Mouse (Mus musculus) erythroblast, embryonic 14.5 days (primary cell): ENCODE data around the gene Cdsn. TPM values are rescaled to one million over a fixed set of nuclear protein-coding genes. Genes with fewer than 3 reads are reported as not detected.

Experiments used
- H3K27me3 ChIP-seq: 2 replicates; pipeline ENCODE4 v1.6.1; 2012; ENCODE audit warnings: inconsistent platforms; ENCODE audit not compliant: control insufficient read depth
- H3K36me3 ChIP-seq: 2 replicates; pipeline ENCODE4 v1.6.1; 2012; ENCODE audit warnings: mild to moderate bottlenecking, inconsistent platforms; ENCODE audit not compliant: control insufficient read depth
- H3K4me1 ChIP-seq: 2 replicates; pipeline ENCODE4 v1.6.1; 2012; ENCODE audit warnings: inconsistent platforms; ENCODE audit not compliant: control insufficient read depth
- H3K4me3 ChIP-seq: replicated peaks from 2 replicates; pipeline ENCODE3; 2012; ENCODE audit warnings: moderate library complexity, mild to moderate bottlenecking, inconsistent platforms
- H3K9me3 ChIP-seq: 2 replicates; pipeline ENCODE4 v1.6.1; 2012; ENCODE audit warnings: low read length, inconsistent platforms, mixed read lengths; ENCODE audit not compliant: control insufficient read depth
- GATA1 ChIP-seq: IDR thresholded peaks from 2 replicates; pipeline ENCODE4 v1.6.1; 2012; ENCODE audit warnings: low read length, inconsistent platforms, mixed read lengths
- TAL1 ChIP-seq: IDR thresholded peaks from 3 replicates; pipeline ENCODE4 v1.6.1; 2012; ENCODE audit warnings: low read length, inconsistent platforms, mixed read lengths
- polyA plus RNA-seq: library from polyadenylated mRNA; stranded (reverse); fragments of >175 nt; gene quantifications from 2 replicates; pipeline ENCODE4 v1.2.3, GENCODE M21; 2012

Gene Cdsn
- polyA plus RNA-seq, 1 experiment: not detected

DNA sequence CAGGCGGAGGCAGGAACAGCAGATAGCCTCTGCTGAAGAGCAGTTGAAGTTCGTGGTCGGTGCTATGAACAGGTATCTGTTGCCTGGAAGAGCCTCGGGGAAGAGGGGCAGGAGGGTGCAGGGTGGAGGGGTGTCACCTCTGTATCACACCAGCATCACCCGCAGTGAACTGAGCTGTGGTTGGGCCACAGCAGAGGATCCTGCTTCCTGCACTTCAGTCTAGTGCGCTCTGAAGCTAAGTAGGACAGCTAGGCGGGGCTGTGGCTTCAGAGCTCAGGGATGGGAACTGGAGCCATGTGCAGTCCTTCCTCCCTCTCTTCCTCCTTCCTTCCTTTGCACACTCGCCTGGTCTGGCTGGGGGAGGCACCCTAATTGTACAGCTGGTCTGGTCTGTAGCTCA is 25.3 kb upstream of the Cdsn start:
- Histone ChIP-seq H3K27me3 (no peaks in the 10 kb centered on the region), H3K4me3 (no peak overlapping the region), H3K36me3 (peaks cover 84% of the 10 kb centered on the region), H3K9me3 (no peaks in the 10 kb centered on the region), H3K4me1 (no peaks in the 10 kb centered on the region)
- TF ChIP-seq TAL1: no peak
- no peak for TF ChIP-seq GATA1

DNA sequence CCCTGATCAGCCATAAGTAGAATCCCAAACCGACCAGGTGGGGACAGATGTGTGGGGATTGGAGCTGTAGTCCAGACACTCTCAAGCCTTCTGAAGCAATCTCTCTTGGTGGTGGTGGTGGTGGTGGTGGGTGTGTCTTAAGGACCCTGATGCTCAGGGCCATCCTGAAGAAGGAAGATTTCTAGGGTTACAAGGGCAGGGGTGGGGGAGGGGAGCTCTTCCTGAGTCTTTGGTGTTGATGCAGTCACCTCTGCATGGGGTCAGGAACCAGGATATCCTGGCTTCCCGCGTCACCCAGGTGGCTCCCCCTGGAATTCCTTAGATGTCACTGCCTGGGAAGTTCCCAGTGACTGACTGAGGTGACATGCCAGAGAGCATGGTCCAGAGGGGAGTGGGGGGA is 19.6 kb upstream of the Cdsn start:
- peaks cover 34% of the 10 kb centered on the region for H3K36me3 ChIP-seq

DNA sequence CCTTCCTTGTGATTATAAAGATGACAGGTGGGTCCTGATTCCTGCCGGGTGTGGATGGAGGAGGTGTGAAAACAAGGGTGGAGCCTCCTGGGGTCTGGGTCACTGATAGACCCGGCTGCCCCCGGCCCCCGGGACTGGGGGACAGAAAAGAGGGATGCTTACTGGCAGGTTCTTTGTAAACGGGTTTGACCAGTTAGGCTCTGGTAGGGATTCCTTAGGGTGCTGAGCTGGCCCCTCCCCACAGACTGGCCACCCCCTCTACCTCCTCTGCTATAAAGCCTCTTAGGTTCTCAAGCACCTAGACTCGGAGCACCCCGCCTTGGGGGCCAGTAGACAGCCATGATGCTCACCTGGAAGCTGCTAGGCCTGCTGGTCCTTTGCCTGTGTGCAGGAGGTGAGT is 19.0 kb upstream of the Cdsn start, which contains the start of gene Psors1c2:
Gene Psors1c2 (plus strand): TSS at position 301 of the 400 bp plus-strand sequence.
- H3K36me3 ChIP-seq: peaks cover 29% of the 10 kb centered on the region
- no peaks in the 10 kb centered on the region for H3K9me3 ChIP-seq
- no peak for TF ChIP-seq TAL1
- TF ChIP-seq GATA1: no peak
- no peak within 1 kb of the TSS for H3K4me3 ChIP-seq
- no peaks in the 10 kb centered on the region for H3K4me1 ChIP-seq
- peaks cover 2% of the 10 kb centered on the region; the same call in 1 of the 2 replicates for H3K27me3 ChIP-seq

More for the DNA sequence above, 19.6 kb upstream of the Cdsn start:
- H3K9me3 ChIP-seq: no peaks in the 10 kb centered on the region
- H3K4me3 ChIP-seq: no peak overlapping the region
- H3K27me3 ChIP-seq: peaks cover 2% of the 10 kb centered on the region; the same call in 1 of the 2 replicates
- no peak for TF ChIP-seq TAL1
- no peak for TF ChIP-seq GATA1
- H3K4me1 ChIP-seq: no peaks in the 10 kb centered on the region

DNA sequence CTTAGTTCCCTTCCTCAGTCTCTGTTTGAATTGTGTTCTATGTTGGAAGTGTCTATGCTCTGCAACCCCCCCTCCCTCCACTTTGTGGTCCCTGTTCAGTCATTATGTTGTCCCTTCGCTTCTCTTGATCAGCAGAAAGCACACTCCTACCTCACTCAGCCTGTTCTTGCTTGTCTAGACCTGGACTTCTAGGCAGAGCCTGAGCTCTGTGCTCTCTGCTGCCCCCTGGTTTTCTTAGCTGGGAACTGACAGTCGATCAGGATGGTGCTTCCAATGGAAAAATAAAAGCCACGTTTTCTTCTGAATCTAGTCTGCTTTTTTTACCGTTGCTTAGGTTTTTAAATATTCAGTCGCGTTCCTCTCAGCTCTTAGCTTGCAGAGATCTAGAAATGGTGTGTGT is 17.6 kb upstream of the Cdsn start:
- peaks cover 16% of the 10 kb centered on the region for H3K36me3 ChIP-seq
- H3K27me3 ChIP-seq: peaks cover 4% of the 10 kb centered on the region; the same call in 1 of the 2 replicates
- H3K4me3 ChIP-seq: no peak overlapping the region
- TF ChIP-seq TAL1 (no peak), GATA1 (no peak)
- no peaks in the 10 kb centered on the region for H3K4me1 ChIP-seq
- H3K9me3 ChIP-seq: no peaks in the 10 kb centered on the region

DNA sequence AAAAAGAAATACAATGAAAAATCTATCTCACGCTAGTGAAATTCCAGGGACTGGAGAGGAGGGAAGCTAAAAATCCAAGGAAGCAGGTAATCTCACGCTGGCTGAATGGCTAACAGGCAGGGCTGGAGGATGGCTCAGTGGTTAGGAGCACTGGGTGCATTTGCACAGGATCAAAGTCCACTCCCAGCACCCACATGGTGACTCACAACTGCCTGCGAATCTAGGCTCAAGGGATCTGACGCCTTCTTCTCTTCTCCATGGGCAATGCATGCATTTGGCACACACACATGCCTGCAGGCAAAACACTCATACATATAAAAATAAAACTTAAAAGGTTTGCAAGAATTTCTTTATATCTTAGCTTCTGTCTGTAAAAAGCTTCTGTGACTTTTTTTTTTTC is 14.5 kb upstream of the Cdsn start:
- Histone ChIP-seq H3K9me3 (no peaks in the 10 kb centered on the region), H3K4me3 (no peak overlapping the region), H3K4me1 (no peaks in the 10 kb centered on the region), H3K27me3 (peaks cover 4% of the 10 kb centered on the region; the same call in 1 of the 2 replicates), H3K36me3 (no peaks in the 10 kb centered on the region)
- TF ChIP-seq TAL1 (no peak), GATA1 (no peak)

DNA sequence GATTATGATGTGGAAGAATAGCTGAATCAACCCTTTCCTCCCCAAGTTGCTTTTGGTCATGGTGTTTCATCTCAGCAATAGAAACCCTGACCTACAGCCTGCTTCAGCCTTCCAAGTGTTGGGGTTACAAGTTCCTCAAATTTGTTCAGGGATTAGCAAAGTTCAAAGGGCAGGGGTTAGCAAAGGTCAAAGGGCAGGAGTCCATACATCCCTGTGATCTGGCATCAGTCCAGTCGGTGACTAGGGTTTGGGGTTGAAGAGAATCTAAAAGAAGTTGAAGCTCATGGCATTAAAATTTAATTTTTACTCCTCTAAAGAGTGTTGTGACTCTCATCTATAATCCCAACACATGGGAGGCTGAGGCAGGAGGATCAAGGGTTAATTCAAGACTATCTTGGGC is 13.5 kb upstream of the Cdsn start:
- H3K9me3 ChIP-seq: no peaks in the 10 kb centered on the region
- no peaks in the 10 kb centered on the region for H3K4me1 ChIP-seq
- H3K27me3 ChIP-seq: 0 out of 2 replicates have a peak, but pooled peaks cover 2% of the 10 kb centered on the region
- TF ChIP-seq GATA1 (no peak), TAL1 (no peak)
- no peak overlapping the region for H3K4me3 ChIP-seq
- H3K36me3 ChIP-seq: no peaks in the 10 kb centered on the region

DNA sequence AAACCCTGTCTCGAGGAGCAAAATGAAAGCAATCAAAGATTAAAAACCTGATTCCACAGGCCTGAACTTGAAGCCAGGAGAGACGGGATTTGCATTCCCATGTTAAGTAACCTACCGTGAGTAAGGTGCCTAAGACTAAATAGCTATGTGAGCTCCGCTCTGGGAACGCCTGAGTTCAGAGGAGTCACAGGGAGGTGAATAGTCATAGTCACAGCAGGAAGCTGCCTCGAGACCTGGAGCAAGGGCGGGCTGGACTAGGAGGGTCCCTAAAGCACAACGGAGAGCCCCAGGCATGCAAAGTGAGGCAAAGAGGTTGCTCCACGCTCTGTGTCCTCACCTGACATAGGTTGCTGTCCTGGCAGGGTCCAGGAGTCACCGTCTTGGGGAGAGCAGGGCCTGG is 12.4 kb upstream of the Cdsn start:
- H3K36me3 ChIP-seq: no peaks in the 10 kb centered on the region
- no peaks in the 10 kb centered on the region for H3K9me3 ChIP-seq
- no peak for TF ChIP-seq GATA1
- no peak for TF ChIP-seq TAL1
- 0 out of 2 replicates have a peak, but pooled peaks cover 2% of the 10 kb centered on the region for H3K27me3 ChIP-seq
- no peaks in the 10 kb centered on the region for H3K4me1 ChIP-seq
- no peak overlapping the region for H3K4me3 ChIP-seq

DNA sequence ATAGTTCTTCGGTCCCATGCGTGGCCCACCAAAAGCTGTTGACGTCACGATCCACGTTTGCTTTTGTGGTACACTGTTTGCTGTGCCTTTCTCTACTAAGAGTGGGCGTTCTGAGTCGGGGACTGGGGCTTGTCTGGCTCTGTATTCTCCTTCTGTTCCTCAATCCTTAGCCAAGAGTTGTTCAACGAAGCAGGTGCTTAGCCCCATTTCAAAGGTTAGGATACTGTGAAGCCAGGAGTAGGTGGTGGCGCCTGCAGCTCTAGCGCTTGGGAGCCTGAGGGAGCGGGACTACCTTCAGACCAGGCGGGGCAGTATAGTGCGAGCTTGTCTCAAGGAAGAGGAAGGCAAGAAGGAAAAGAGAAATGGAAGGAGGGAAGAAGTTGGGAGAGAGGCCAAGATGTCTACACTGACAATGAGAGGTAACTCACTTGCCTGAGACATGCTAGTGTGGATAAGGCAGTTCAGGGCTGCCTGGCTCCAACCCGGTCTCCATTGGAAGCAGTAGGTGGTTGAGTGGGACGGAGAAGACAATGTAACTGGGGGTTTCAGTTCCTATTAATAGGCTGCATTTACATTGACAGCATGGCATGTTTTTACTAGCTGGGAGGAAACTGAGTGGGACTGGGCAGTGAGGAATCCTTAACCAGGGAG is 9.0 kb upstream of the Cdsn start:
- no peaks in the 10 kb centered on the region for H3K36me3 ChIP-seq
- 0 out of 2 replicates have a peak, but pooled peaks cover 2% of the 10 kb centered on the region for H3K27me3 ChIP-seq
- no peak for TF ChIP-seq GATA1
- no peak for TF ChIP-seq TAL1
- H3K4me3 ChIP-seq: no peak overlapping the region
- H3K4me1 ChIP-seq: no peaks in the 10 kb centered on the region
- H3K9me3 ChIP-seq: no peaks in the 10 kb centered on the region

DNA sequence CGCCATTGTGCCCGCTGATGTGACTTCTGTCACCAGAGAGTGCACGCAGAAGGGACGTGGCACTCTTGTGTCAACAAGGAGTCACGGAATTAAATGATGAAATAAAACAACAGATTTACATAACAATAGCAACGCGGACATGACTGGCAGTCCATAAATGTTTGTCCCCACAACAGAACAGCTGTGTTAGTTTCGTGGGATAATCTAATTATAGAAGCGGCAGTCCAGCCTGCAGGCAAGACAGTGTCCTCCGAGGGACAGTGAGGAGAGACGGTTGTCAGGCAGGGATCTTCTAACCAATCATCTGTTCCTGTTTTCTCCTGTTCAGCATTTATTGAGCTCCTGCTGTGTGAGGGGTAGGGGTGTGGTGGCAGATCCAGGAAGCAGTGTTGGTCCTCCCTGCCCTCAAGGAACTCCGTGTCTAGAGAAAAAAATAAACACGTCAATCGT is 8.5 kb upstream of the Cdsn start:
- TF ChIP-seq TAL1: no peak
- TF ChIP-seq GATA1: no peak
- Histone ChIP-seq H3K9me3 (no peaks in the 10 kb centered on the region), H3K36me3 (no peaks in the 10 kb centered on the region), H3K27me3 (no peaks in the 10 kb centered on the region), H3K4me3 (no peak overlapping the region), H3K4me1 (no peaks in the 10 kb centered on the region)
